In genomic region chr3:153436076-153437021, GRCm38 (mm10) we compare ENCODE assay signal across 17 mouse cellular contexts.
DNase-seq lines count a peak whose midpoint lies in the region; ATAC-seq and TF ChIP-seq lines count a peak whose summit lies in the region.
"Had no signal": no experiment of that assay in that cellular context is flagged by ENCODE, and none has a peak within 500 bp of the region (broad histone marks: within the 10 kb centered on the region; RNA-seq: fewer than 3 reads in every experiment).

No protein-coding gene starts in this region.

- ATAC-seq in forebrain, embryonic 13.5 days = peak; percentile 30; the same call in 1 of the 2 replicates
- ATAC-seq in hindbrain, postnatal 0 days = 0 out of 2 replicates have a peak, but pooled peaks have one; percentile 38
- peak; percentile 78 for ATAC-seq in midbrain, embryonic 15.5 days (replicated peaks)
- ATAC-seq in megakaryocyte, adult 5-6 weeks (ENCODE audit: poor library complexity, severe bottlenecking) = no peak
- ATAC-seq: intestine, postnatal 0 days had no signal

- peaks cover 14% of the 10 kb centered on the region; the same call in 1 of the 2 replicates for H3K4me1 ChIP-seq in forebrain, embryonic 13.5 days
- H3K4me1 ChIP-seq in hindbrain, postnatal 0 days (ENCODE audit: insufficient read depth, low read length) = no peaks in the 10 kb centered on the region
- peaks cover 17% of the 10 kb centered on the region for H3K4me1 ChIP-seq in midbrain, embryonic 15.5 days

- WGBS in forebrain, embryonic 13.5 days = 70% methylated on average over 17 of the region's 17 CpGs
- WGBS in hindbrain, postnatal 0 days = 55% methylated on average over 17 of the region's 17 CpGs
- 52% methylated on average over 17 of the region's 17 CpGs for WGBS in midbrain, embryonic 15.5 days

- H3K9ac ChIP-seq in forebrain, embryonic 13.5 days = no peak overlapping the region
- H3K9ac ChIP-seq in hindbrain, postnatal 0 days (replicated peaks; ENCODE audit: low read length) = no peak overlapping the region
- no peak overlapping the region for H3K9ac ChIP-seq in midbrain, embryonic 15.5 days
- H3K9ac ChIP-seq: embryonic facial prominence, embryonic 13.5 days; limb, embryonic 12.5 days had no signal

- DNase-seq in adrenal gland, adult 2 months = peak; percentile 45
- DNase-seq in adrenal gland, postnatal 10 days = no peak
- DNase-seq in hindbrain, postnatal 0 days (ENCODE audit: low spot score) = no peak
- DNase-seq in testis, postnatal 10 days (ENCODE audit: low spot score) = no peak
- no peak for DNase-seq in gastrocnemius, postnatal 10 days
- DNase-seq: cerebellum, postnatal 36 days; heart, adult 11 months; heart, postnatal 10 days; kidney, postnatal 36 days; layer of hippocampus, postnatal 36 days; lung, postnatal 14 days had no signal

- no peak overlapping the region for H3K4me3 ChIP-seq in forebrain, embryonic 13.5 days
- no peak overlapping the region for H3K4me3 ChIP-seq in hindbrain, postnatal 0 days (ENCODE audit: low read length)
- no peak overlapping the region for H3K4me3 ChIP-seq in midbrain, embryonic 15.5 days
- H3K4me3 ChIP-seq: embryonic facial prominence, embryonic 13.5 days; limb, embryonic 12.5 days had no signal

- H3K9me3 ChIP-seq in forebrain, embryonic 13.5 days (replicated peaks) = no peaks in the 10 kb centered on the region
- no peaks in the 10 kb centered on the region for H3K9me3 ChIP-seq in hindbrain, postnatal 0 days (ENCODE audit: low read length)
- H3K9me3 ChIP-seq in midbrain, embryonic 15.5 days = no peaks in the 10 kb centered on the region
- H3K9me3 ChIP-seq: embryonic facial prominence, embryonic 13.5 days; limb, embryonic 12.5 days had no signal

- no peak for TF ChIP-seq CTCF in hindbrain, postnatal 0 days (IDR thresholded peaks at IDR 0.05; ENCODE audit: low read depth)

- no peaks in the 10 kb centered on the region for H3K36me3 ChIP-seq in forebrain, embryonic 13.5 days (ENCODE audit: poor library complexity, severe bottlenecking)
- H3K36me3 ChIP-seq in hindbrain, postnatal 0 days (ENCODE audit: insufficient read depth, low read length) = no peaks in the 10 kb centered on the region
- no peaks in the 10 kb centered on the region for H3K36me3 ChIP-seq in midbrain, embryonic 15.5 days (replicated peaks)
- H3K36me3 ChIP-seq: embryonic facial prominence, embryonic 13.5 days; limb, embryonic 12.5 days had no signal

- no peaks in the 10 kb centered on the region for H3K27me3 ChIP-seq in forebrain, embryonic 13.5 days
- no peaks in the 10 kb centered on the region for H3K27me3 ChIP-seq in hindbrain, postnatal 0 days (ENCODE audit: insufficient read depth, low read length)
- H3K27me3 ChIP-seq in midbrain, embryonic 15.5 days (replicated peaks) = no peaks in the 10 kb centered on the region
- H3K27me3 ChIP-seq: embryonic facial prominence, embryonic 13.5 days; limb, embryonic 12.5 days had no signal

- no peak overlapping the region for H3K4me2 ChIP-seq in forebrain, embryonic 13.5 days
- H3K4me2 ChIP-seq in hindbrain, postnatal 0 days (ENCODE audit: low read depth, low read length) = no peak overlapping the region
- no peak overlapping the region for H3K4me2 ChIP-seq in midbrain, embryonic 15.5 days
- H3K4me2 ChIP-seq: embryonic facial prominence, embryonic 13.5 days; limb, embryonic 12.5 days had no signal

- H3K27ac ChIP-seq in forebrain, embryonic 13.5 days = no peak overlapping the region
- no peak overlapping the region for H3K27ac ChIP-seq in hindbrain, postnatal 0 days
- H3K27ac ChIP-seq in midbrain, embryonic 15.5 days = peak overlapping the region; percentile 55
- H3K27ac ChIP-seq: embryonic facial prominence, embryonic 13.5 days; limb, embryonic 12.5 days had no signal
